Mouse (Mus musculus) layer of hippocampus, adult 2 months (tissue): ENCODE measurements around the gene Stk36. TPM values are rescaled to one million over a fixed set of nuclear protein-coding genes. Genes with fewer than 3 reads are reported as not detected.

ENCODE experiments used
- DNase-seq, 2 experiments: peaks; one replicate each; pipeline ENCODE4 v3.0.0; 2022; ENCODE audit warnings: low spot score in 2 of 2
- H3K27ac ChIP-seq: fragments of 200-600 bp; 2 replicates; pipeline ENCODE4 v1.8.1; 2022
- H3K4me3 ChIP-seq: fragments of 200-600 bp; 2 replicates; pipeline ENCODE4 v1.8.1; 2022; ENCODE audit warnings: mild to moderate bottlenecking
- CTCF ChIP-seq: fragments of 200-600 bp; conservative IDR thresholded peaks from 2 replicates; pipeline ENCODE4 v1.8.1; 2022; ENCODE audit warnings: antibody characterized with exemption, mild to moderate bottlenecking, moderate library complexity
- long read RNA-seq, 2 experiments: library from polyadenylated mRNA; stranded (forward); transcript quantifications; one replicate each; pipeline ENCODE4 v2.0.0; 2021; ENCODE audit warnings: borderline mapping rate in 2 of 2
- total RNA-seq, 2 experiments: library from RNA; stranded (reverse); gene quantifications; 2 replicates each; pipeline ENCODE4 v1.2.3; 2021

Gene Stk36
- total RNA-seq, result 1 to 10 TPM; 3.3 to 5.6 TPM
- long read RNA-seq, experiment 1, partial matches to known transcripts, result 1 of 1 reads
- long read RNA-seq, experiment 1, other reads (novel, unspliced or antisense), result 0 of 1 reads
- long read RNA-seq, experiment 2, partial matches to known transcripts, result 2 of 3 reads
- long read RNA-seq, experiment 2, other reads (novel, unspliced or antisense), result 1 of 3 reads

DNA sequence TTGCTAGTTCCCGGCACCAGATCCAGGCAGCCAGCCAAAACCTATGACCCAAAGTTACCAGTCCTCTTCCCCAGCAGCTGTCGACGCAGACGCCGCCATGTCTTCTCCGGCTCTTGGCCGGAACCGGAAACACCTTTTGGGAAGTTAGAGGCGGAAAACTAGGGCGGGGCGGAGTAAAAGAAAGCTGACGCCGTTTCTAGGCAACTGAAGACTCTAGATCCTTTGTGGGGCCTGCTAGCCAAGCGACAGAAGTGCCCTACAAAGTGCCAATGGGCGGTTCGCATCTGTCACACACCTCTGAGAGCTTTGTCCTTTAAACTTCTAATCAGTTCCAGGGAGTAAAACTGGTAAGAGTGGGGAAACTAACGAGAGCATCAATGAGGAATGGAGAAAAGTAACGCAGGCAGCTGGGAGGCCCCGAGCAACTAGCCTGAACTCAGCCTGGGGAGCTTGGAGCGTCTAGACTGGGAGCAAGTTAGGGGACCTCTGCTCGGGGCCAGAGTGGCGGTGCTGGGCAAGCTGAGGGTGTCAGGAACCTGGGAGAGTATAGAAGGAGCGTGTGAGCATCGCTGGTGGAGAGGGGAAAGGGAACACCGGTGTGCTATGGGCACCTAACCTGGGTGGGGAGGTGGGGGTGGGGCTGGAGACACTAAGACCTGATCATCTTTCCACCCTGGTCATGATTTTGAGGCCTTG is at the start of gene Stk36, which contains the start of gene Rnf25:
Gene Stk36, plus strand, starts transcription at position 179 of the 696 bp plus-strand sequence.
Gene Rnf25, minus strand, starts transcription at position 131 of the 696 bp plus-strand sequence.
- peak; percentile 84 to 92 for DNase-seq
- Histone ChIP-seq H3K27ac (peak within 1 kb of the TSS; percentile 84), H3K4me3 (peak within 1 kb of the TSS; percentile 74)
- TF ChIP-seq CTCF, result no peak

DNA sequence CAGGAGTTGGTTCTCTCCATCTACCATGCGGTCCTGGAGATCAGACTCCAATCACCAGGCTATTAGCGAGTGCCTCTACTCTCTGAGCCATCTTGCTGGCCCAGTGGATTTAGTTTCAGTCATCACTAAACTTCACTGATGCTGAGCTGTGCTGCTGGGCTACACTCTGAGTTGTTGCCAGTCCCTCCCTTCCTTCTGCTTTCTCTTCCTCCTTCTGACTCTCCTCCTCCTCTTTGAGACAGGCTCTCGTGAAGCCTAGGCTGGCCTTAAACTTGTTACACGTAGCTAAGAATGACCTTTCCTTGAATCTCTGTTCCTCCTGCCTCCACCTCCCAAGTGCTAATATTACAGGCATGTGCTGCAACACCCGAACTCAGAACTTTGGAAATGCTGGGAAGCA is 42.2 kb upstream of the Stk36 start:
- H3K27ac ChIP-seq, result no peak overlapping the region
- DNase-seq, result no peak
- no peak for TF ChIP-seq CTCF
- no peak overlapping the region for H3K4me3 ChIP-seq

DNA sequence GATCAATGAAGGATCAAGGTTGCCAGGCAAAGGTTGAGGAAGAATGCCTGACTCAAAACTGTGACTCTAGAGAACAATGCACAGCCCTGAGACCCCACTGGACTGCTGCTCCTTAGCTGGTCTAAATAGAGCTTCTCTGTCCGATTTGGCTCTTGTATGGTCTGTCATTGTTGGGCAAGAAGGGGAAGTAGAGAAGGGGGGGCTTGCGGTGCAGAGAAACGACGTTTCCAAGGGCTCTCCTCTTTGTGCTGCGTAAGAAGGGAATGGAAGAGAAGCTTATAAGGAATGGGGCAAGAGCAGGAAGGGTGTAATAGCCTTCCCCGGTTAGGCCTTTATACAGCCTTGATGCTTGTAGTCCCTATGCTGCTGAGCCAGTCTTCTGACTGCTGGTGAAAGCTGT is 35.4 kb upstream of the Stk36 start:
- TF ChIP-seq CTCF, result no peak
- Histone ChIP-seq H3K4me3 (no peak overlapping the region), H3K27ac (no peak overlapping the region)
- DNase-seq, result no peak

DNA sequence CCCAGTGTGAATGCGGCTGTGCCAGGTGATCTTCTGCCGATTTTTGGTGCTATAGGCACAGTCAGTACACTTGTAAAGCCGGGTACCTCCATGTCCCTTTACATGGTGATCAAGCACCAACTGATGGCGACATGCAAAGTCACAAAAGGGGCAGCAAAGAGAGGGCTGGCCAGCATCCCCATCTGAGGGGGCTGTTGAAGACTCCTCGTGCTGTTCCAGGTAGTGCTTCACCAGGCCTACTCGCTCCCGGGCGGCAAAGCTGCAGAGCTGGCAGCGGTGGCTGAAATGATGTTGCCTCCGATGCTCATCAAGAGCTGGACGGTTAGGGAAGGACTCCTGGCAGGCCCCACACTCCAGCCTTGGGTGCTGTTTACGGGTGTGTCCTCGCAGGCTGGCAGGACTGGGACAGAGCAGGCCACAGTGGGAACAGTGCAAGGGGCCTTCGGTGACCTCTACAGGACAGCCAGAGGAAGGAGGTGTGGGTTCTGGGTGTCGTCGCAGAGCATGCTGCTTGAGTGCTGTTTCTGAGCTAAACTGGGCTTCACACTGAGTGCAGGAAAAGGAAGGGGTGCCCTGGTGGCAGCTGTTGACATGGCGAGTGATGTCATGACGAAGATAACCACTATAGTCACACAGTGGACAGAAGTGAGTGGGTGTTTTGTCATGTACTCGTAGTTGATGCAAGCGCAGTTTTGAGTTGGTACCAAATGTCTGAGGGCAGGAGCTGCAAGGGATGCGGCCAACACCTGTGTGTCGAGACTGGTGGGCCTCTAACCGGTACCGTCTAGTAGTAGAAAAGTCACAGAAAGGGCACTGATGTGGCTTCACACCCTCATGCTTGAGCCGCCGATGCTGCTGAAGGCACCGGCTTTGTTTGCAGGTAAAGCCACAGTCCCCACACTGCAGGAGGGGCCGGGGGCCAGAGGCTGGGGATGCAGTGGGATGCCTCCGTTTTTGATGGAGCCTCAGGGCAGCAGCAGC is 31.2 kb upstream of the Stk36 start:
- no peak for DNase-seq
- no peak overlapping the region for H3K4me3 ChIP-seq
- TF ChIP-seq CTCF, result no peak; the same call in 1 of the 2 replicates
- H3K27ac ChIP-seq, result no peak overlapping the region

DNA sequence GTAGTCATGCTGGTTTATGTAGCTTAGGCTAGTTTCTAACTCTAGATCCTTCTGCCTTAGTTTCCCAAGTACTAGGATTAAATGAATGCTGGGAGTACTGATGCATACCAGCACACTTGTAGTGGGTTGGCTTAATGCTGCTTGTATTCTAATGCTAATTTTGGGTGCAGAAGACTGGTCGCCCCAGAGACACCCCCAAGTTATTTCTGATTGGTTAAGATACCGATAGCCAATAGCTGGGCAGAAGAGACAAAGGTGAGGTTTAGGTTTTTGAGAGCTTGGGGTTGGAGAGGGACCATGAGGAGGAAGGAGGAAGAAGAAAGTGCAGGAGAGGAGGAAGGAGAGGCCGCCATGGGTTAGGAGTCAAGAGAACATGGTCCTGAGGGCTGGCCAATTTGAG is 18.6 kb upstream of the Stk36 start:
- TF ChIP-seq CTCF, result no peak
- Histone ChIP-seq H3K4me3 (no peak overlapping the region), H3K27ac (no peak overlapping the region)
- DNase-seq, result no peak

DNA sequence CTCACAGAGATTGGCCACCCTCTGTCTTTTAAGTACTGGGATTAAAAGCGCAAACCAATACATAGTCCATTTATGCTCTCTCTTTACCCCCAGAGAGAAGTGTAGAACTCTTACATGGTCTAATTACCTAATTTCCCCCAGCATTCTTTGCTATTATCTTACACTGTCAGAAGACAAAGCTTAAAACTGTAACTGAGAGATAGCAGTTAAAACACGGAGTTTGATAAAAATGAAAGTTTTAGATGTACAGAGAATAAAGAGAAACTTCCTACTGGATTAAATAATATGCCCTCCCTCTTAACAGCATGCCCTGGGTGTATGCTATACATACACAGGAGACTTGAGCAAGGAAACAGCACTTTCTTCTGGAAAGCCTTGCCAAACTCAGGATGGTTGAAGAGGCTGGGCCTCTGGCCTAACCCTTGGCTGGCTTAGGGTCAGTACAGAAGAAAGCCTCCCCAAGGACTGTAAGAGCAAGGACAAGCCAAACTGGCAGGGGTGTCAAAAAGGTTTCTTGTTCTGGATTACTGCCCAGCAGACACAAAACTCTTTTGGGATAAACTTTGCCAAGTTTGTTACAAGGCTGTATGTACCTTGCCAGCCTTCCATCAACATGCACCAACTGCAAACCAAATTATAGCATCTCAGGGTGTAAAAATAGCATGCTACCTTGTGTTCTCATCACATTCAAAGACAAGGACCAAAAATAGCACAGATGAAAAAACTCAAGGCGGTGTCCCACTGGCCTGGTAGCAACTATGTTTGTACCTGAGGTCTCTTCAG is 16.4 kb upstream of the Stk36 start:
- no peak for TF ChIP-seq CTCF
- no peak overlapping the region for H3K27ac ChIP-seq
- H3K4me3 ChIP-seq, result no peak overlapping the region
- no peak for DNase-seq

DNA sequence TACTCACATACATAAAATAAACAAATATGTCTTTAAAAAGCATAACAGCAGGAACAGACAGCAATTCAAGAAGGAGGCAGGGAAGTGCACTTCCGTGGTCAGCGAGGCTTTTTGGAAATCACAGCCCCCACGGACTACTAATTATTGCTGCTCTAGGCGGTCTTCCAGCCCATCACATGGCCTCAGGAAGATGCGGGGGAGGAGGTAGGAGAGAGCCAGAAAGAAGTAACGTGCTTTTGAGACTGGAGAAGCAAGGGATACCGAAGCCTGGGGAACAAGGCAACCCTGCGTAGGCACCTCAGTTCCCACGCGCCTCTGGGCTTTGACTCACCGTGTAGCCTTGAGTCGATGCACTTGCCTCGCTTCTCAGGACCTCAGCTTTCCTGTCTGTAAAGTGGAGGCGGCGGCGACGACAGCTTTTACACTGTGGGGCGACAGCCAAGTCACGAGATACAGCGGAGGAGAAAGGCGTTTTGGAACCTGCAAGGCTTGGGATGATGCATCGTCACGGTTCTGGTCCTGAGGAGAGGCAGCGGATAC is 13.9 kb upstream of the Stk36 start:
- Histone ChIP-seq H3K4me3 (peak overlapping the region; percentile 84), H3K27ac (peak overlapping the region; percentile 97)
- no peak for DNase-seq
- TF ChIP-seq CTCF, result no peak

DNA sequence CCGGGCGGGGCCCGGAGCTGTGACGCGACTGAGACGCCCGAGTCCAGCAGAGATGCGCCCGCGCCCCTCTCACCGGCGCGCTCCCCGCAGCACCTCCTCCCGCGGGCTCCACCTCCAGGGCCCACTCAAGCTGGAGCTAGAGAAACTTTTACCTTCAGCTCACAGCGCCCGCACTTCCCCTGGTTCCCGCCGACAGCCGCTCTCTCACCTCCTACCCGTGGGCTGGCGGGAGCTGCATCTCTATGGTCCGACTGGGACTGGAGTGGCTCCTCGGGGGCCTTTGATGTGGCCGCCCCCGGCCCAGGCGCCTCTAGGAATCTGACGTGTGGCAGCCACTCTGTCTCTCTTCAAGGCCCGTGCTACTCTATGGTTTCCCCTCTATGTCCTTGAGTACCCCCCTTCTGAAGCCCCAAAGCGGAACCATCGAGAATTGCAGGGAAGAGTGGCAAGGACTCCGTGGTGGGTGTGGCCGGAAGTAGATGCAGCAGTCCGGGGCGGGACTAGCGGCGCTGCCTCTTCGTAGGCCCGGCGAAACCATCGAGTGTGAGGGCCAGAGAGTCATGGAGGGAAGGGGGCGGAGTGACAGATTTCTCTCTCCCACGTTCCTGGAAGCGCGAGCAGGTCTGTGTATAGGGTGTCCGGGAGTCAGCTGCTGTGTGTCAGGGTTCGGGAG is 13.3 kb upstream of the Stk36 start, which contains the start of the genes Zfp142 and Bcs1l:
Gene Zfp142, minus strand, starts transcription at position 474 of the 673 bp plus-strand sequence.
Gene Bcs1l, plus strand, starts transcription at position 517 of the 673 bp plus-strand sequence.
- Histone ChIP-seq H3K4me3 (peak within 1 kb of the TSS; percentile 84), H3K27ac (peak within 1 kb of the TSS; percentile 97)
- TF ChIP-seq CTCF, result peak; percentile 65
- peak; percentile 99 to 100 for DNase-seq

DNA sequence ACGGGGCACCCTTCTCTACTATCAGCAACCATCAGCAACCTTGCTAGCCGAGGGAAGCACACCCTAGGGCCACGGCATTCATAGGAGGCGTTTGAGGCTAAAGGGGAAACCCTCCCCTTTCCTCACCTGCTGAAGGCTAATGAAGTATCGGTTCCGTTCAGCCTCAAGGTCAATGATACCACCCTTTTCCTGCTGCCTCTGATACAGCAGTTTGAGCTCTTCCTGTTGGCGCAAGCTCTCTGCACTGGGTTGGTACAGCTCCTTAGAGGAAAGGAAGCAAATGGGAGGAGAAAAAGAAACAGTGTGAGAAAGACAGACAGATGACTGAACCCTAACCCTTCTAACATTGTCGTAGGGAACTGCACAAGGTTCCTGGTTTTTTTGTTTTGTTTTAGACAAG is 6.8 kb upstream of the Stk36 start:
- DNase-seq, result no peak
- no peak for TF ChIP-seq CTCF
- no peak overlapping the region for H3K4me3 ChIP-seq
- H3K27ac ChIP-seq, result no peak overlapping the region

DNA sequence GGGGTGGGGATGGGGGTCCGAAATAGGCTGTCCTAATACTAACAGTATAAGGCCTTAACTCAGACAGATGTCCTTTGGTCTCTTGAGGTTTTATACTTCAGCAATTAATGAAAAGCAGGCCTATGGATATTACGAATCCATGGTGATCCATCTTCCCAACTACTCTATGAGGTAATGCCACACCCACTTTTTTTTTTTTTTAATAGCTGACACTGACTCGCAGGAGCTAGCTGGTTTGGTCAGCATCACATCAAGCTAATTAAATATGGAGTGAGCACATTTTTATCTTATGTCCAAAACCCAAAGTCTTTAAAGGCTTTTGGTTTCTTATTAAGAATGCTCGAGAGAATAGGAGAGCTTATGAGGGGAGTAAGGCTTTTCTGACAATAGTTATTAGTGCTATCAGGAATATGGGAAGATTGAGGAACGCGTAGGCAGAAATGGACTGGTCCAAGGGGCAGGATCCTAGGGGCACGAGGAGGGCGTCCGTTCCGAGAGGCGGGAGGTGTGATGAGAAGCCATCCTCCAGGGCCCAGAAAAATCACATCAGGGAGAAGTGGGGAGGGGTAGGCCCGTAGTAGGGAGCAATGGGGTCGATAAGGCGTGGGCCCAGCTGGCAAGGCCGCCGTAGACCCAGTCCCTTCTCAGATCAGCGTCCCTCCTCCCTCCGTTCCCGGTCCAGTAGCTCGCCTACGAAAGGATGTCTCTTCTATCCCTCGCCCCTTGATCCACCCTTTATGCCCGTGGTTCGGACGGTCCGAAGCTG is 561 bp upstream of the Stk36 start:
- peak overlapping the region; percentile 84 for H3K27ac ChIP-seq
- DNase-seq, result no peak
- no peak for TF ChIP-seq CTCF

DNA sequence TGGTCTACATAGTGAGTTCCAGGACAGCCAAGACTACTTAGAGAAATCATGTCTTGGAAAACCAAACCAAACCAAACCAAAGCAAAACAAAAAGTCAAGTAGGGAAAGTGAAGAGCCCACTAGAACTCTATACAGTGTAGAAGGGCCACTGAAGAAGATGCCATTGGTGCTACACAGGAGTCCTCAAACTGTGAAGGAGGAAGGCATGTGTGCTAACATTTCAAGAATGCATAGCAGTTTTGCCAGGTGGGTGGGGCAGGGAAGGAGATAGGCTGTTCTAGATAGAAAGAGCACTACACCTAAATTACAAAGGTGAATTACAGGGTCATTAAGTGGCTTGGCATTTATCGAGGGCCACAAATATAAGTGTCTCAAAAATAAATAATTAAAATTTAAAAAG is 22.9 kb downstream of the Stk36 start:
- no peak for DNase-seq
- H3K27ac ChIP-seq, result no peak overlapping the region
- H3K4me3 ChIP-seq, result no peak overlapping the region
- TF ChIP-seq CTCF, result no peak

More for the DNA sequence above, 561 bp upstream of the Stk36 start:
- peak overlapping the region; percentile 74 for H3K4me3 ChIP-seq
